Mouse (Mus musculus) heart, embryonic 11.5 days (tissue): ENCODE data around the gene Olfr827. TPM values are rescaled to one million over a fixed set of nuclear protein-coding genes. Genes with fewer than 3 reads are reported as not detected.

ENCODE experiments used
- ATAC-seq: fragments of 200-750 bp; cut with Nextera tagmentation; replicated peaks from 2 replicates; pipeline ENCODE4 v1.8.0; 2017; ENCODE audit warnings: moderate library complexity; ENCODE audit not compliant: insufficient number of reproducible peaks, low FRiP score, low TSS enrichment
- H3K27ac ChIP-seq: fragments of 300-500 bp; sonication (generic); 2 replicates; pipeline ENCODE4 v1.5.1; 2014; ENCODE audit warnings: mild to moderate bottlenecking, low read depth, low read length
- H3K27me3 ChIP-seq: fragments of 300-500 bp; sonication (generic); 2 replicates; pipeline ENCODE4 v1.6.1; 2014; ENCODE audit warnings: mild to moderate bottlenecking, low read length, mixed read lengths; ENCODE audit not compliant: control insufficient read depth, insufficient read depth
- H3K36me3 ChIP-seq: fragments of 300-500 bp; sonication (generic); 2 replicates; pipeline ENCODE4 v1.6.1; 2014; ENCODE audit warnings: mild to moderate bottlenecking, low read length, moderate library complexity, mixed read lengths; ENCODE audit not compliant: control insufficient read depth, insufficient read depth
- H3K4me1 ChIP-seq: fragments of 300-500 bp; sonication (generic); 2 replicates; pipeline ENCODE4 v1.6.1; 2014; ENCODE audit warnings: low read length; ENCODE audit not compliant: control insufficient read depth, insufficient read depth
- H3K4me2 ChIP-seq: fragments of 300-500 bp; sonication (generic); 2 replicates; pipeline ENCODE4 v1.6.1; 2014; ENCODE audit warnings: mild to moderate bottlenecking, moderate library complexity
- H3K4me3 ChIP-seq: fragments of 300-500 bp; sonication (generic); 2 replicates; pipeline ENCODE4 v1.5.1; 2014; ENCODE audit warnings: low read depth, low read length
- H3K9ac ChIP-seq: fragments of 300-500 bp; sonication (generic); 2 replicates; pipeline ENCODE4 v1.6.1; 2014; ENCODE audit warnings: mild to moderate bottlenecking, low read depth, low read length, moderate library complexity
- H3K9me3 ChIP-seq: fragments of 300-500 bp; sonication (generic); replicated peaks from 2 replicates; pipeline ENCODE4 v1.6.1; 2016; ENCODE audit warnings: low read length; ENCODE audit not compliant: control insufficient read depth
- WGBS: fragments of 180-500 bp; shearing (Covaris S2); extraction: QIAGEN DNeasy Blood & Tissue Kit; methylation state at CpG from one replicate; pipeline ENCODE4 v1.1.7; 2014; ENCODE audit not compliant: insufficient replicate concordance; 5-methylcytosine and 5-hydroxymethylcytosine counted together
- polyA plus RNA-seq: library from polyadenylated mRNA; unstranded; fragments of >200 nt; fragmentation: Nextera tagmentation; extraction: Ambion mirVana; gene quantifications from 2 replicates; pipeline ENCODE4 v1.2.1, GENCODE M21; 2014

The Olfr827 gene
- not detected in 2 replicates for polyA plus RNA-seq

DNA sequence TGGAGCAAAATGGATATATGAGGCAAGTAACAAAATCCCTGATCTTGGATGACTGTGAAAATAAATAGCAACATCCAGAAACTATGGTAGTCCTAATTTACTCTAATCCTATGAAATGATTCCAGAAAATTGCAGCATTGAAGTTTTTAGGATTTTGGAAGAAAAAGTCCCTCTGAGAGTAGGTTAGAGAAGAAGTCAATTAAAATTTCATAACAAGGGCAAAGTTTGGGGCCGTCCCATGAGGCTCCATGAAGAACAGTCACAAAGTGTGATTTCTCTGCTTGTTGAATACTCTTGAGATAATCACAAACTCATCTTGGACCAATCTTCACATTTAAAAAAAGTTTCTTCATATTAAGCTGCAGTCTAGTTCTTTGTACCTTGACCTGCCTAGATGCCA is at the start of gene Olfr827:
Gene Olfr827, minus strand, starts transcription at position 101 of the 400 bp plus-strand sequence.
- Histone ChIP-seq H3K9me3 (no peaks in the 10 kb centered on the region), H3K27me3 (no peaks in the 10 kb centered on the region), H3K9ac (no peak within 1 kb of the TSS), H3K4me2 (no peak within 1 kb of the TSS), H3K27ac (no peak within 1 kb of the TSS), H3K4me1 (no peaks in the 10 kb centered on the region), H3K4me3 (no peak within 1 kb of the TSS), H3K36me3 (no peaks in the 10 kb centered on the region)
- 64% methylated on average over 1 of the region's 1 CpGs for WGBS
- ATAC-seq = no peak

DNA sequence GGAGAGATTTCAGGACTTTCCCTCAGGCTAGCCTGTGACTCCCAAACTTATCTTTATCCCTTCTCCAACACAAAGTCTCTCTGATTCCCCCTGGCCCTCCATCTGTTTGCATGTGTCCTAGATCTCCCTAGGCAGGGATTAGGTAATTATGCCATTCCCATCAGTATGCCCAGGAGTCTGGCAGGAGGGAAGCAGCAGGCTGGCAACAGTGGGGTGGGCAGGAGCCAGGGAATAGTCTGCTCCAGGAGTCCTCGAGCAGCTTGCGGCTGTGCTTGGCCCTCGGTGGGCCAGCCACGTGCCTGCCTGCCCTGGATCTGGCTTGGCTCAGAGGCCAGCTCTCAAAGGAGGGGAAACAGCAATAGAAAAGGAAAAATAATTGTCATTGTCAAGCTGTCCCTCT is 49.0 kb upstream of the Olfr827 start:
- ATAC-seq = no peak
- WGBS = 53% methylated on average over 4 of the region's 4 CpGs
- H3K9me3 ChIP-seq = no peaks in the 10 kb centered on the region

DNA sequence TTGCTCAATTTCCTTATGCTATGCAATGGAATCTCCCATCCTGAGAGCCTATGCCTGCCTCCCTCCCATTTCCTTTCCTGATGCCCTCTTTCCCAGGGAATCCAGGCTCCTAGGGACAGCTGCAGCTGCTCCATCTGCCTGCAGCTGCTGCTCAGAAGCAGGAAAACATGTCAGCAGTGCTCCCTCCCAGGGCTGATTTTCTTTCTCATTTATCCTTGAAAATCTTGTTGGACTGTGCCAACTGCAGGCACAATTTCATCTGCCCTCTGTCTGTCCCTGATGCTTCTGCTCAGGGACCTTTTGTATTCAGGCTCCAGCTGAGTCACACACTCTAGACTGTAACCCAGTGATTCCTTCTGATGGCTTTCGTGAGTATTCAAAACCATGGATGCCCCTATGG is 45.3 kb upstream of the Olfr827 start:
- Histone ChIP-seq H3K27me3 (no peaks in the 10 kb centered on the region), H3K4me2 (no peak overlapping the region), H3K27ac (no peak overlapping the region), H3K36me3 (no peaks in the 10 kb centered on the region), H3K4me1 (no peaks in the 10 kb centered on the region), H3K9ac (no peak overlapping the region), H3K4me3 (no peak overlapping the region), H3K9me3 (no peaks in the 10 kb centered on the region)
- no peak for ATAC-seq
- WGBS = 73% methylated on average over 1 of the region's 1 CpGs

More for the DNA sequence above, 49.0 kb upstream of the Olfr827 start:
- no peaks in the 10 kb centered on the region for H3K36me3 ChIP-seq
- no peak overlapping the region for H3K4me3 ChIP-seq
- no peak overlapping the region for H3K4me2 ChIP-seq
- no peak overlapping the region for H3K27ac ChIP-seq
- H3K9ac ChIP-seq = no peak overlapping the region
- H3K27me3 ChIP-seq = no peaks in the 10 kb centered on the region
- H3K4me1 ChIP-seq = no peaks in the 10 kb centered on the region

DNA sequence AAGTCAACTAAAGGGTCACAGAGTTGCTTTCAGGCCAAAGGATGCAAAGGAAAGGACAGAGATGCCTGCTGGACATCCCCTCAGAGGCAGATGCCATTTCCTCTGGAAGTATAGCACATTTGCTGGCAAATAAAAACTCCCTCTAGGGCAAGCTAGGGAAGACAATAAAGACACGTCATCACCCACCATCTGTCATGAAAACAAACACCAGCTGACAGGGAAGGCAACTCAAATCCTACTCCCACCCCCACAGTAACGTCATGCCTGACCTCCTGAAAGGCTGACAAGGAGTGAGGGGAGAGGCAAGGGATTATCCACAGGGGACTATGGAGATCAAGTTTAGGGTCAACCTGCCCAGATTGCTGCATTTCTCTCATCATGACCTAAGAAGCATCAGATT is 30.1 kb upstream of the Olfr827 start:
- no peak overlapping the region for H3K4me2 ChIP-seq
- 5% methylated on average over 2 of the region's 2 CpGs for WGBS
- H3K27ac ChIP-seq = no peak overlapping the region
- ATAC-seq = no peak
- no peak overlapping the region for H3K9ac ChIP-seq
- no peaks in the 10 kb centered on the region for H3K9me3 ChIP-seq
- H3K36me3 ChIP-seq = no peaks in the 10 kb centered on the region
- no peaks in the 10 kb centered on the region for H3K4me1 ChIP-seq
- H3K4me3 ChIP-seq = no peak overlapping the region
- no peaks in the 10 kb centered on the region for H3K27me3 ChIP-seq

DNA sequence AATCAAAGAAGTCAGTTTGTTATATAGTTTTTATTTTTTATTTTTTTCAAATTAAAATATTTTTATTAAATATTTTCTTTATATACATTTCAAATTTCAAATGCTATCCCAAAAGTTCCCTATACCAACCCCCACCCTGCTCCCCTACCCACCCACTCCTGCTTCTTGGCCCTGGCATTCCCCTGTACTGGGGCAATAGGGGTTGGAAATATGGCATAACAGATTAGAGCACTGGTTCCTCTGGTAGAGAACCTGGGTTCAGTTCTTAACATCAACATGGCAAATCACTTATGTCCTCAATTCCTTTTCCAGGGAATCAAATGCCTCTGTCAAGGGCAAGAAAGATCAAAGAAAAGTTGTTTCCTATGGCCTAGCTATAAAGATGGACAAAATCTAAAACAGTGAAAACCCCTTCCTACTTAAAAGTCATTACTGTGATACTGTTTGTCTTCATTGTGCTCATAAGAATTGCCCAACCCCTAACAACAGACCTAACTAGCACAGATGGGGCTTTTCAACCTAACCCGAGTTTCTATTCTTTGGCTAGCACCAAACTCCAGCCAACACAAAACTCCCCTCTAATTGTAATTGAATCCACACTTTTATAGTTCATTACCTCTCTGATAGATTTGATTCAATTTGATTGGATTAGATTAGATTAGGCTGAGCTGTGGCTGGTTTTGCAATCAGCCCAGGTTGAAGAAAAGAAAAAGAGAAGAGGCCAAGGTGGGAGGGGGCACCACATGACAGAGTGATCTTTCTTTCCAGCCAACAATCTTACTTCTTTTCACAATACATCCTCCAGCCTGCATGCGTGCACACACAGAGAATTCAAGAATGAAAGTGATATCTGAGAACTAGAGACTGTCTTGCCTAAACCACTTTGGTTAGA is 24.4 kb upstream of the Olfr827 start:
- H3K27me3 ChIP-seq = no peaks in the 10 kb centered on the region
- H3K4me3 ChIP-seq = no peak overlapping the region
- no peak overlapping the region for H3K4me2 ChIP-seq
- no peak for ATAC-seq
- no peak overlapping the region for H3K9ac ChIP-seq
- 70% methylated on average over 2 of the region's 2 CpGs for WGBS
- no peaks in the 10 kb centered on the region for H3K9me3 ChIP-seq
- no peak overlapping the region for H3K27ac ChIP-seq
- no peaks in the 10 kb centered on the region for H3K4me1 ChIP-seq
- no peaks in the 10 kb centered on the region for H3K36me3 ChIP-seq

DNA sequence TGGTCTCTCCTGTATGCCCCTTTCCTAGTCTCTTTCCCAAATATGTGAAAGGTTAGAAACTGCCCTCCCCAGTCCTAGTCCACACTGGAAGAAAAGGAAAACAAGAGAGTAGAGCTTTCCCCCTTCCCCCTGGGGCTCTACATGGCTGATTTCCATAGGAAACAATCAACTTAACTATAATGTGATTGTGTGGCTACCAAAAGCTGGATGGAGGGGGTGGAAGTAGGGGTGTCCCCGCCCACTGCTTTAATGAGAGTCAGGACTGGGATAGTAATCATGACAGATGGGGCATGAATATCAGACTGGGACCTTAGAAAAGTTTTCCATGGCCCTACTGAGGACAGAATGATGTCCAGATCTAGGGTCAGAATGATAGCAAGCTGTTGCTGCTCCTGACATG is 20.4 kb upstream of the Olfr827 start:
- no peak for ATAC-seq
- H3K36me3 ChIP-seq = no peaks in the 10 kb centered on the region
- no peaks in the 10 kb centered on the region for H3K27me3 ChIP-seq
- H3K9ac ChIP-seq = no peak overlapping the region
- H3K4me2 ChIP-seq = no peak overlapping the region
- H3K4me3 ChIP-seq = no peak overlapping the region
- H3K4me1 ChIP-seq = no peaks in the 10 kb centered on the region
- no peaks in the 10 kb centered on the region for H3K9me3 ChIP-seq
- no peak overlapping the region for H3K27ac ChIP-seq
- WGBS = 60% methylated on average over 1 of the region's 1 CpGs

DNA sequence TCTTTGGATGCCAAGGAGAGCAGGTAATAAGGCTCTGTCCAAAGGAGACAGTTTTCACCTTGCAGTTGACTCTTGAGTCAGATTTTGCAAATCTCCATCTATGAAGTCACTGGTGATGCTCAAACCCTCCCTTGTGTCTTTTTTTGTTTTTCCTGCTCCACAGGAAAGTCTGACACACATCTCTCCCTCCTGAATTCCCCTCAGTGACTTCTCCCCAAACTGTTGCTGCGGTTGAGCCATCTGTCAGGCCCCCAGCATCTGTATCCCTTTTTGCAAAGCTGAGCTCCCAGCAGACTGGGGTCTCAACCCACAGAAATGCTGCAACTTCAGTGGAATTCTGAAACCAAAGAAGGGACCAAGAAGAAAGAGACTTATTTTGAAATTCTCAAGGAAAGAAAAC is 17.9 kb upstream of the Olfr827 start:
- Histone ChIP-seq H3K27ac (no peak overlapping the region), H3K4me3 (no peak overlapping the region), H3K4me2 (no peak overlapping the region), H3K9ac (no peak overlapping the region), H3K4me1 (no peaks in the 10 kb centered on the region), H3K36me3 (no peaks in the 10 kb centered on the region), H3K9me3 (no peaks in the 10 kb centered on the region), H3K27me3 (no peaks in the 10 kb centered on the region)
- no peak for ATAC-seq
- 68% methylated on average over 1 of the region's 1 CpGs for WGBS

DNA sequence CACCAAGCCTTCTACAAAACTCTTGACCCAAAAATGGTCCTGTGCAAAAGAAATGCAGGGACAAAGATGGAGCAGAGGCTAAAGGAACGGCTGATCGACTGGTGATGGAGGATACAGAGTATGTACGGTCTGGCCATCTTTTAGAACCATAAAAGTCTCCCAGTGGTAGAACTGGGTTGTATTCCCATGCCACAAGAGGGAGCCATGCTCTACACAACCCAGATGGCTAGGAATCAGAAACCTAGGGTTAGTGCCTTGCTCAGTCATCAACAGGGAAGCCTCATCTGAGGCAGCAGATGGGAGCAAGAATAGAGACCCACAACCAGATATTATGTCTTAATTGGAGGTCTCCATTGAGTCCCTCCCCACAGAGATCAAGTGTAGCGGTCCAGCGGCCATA is 15.4 kb upstream of the Olfr827 start:
- H3K4me2 ChIP-seq = no peak overlapping the region
- no peaks in the 10 kb centered on the region for H3K4me1 ChIP-seq
- H3K27me3 ChIP-seq = no peaks in the 10 kb centered on the region
- no peak overlapping the region for H3K4me3 ChIP-seq
- no peak overlapping the region for H3K9ac ChIP-seq
- WGBS = 71% methylated on average over 5 of the region's 5 CpGs
- H3K9me3 ChIP-seq = no peaks in the 10 kb centered on the region
- H3K27ac ChIP-seq = no peak overlapping the region
- ATAC-seq = no peak
- no peaks in the 10 kb centered on the region for H3K36me3 ChIP-seq

DNA sequence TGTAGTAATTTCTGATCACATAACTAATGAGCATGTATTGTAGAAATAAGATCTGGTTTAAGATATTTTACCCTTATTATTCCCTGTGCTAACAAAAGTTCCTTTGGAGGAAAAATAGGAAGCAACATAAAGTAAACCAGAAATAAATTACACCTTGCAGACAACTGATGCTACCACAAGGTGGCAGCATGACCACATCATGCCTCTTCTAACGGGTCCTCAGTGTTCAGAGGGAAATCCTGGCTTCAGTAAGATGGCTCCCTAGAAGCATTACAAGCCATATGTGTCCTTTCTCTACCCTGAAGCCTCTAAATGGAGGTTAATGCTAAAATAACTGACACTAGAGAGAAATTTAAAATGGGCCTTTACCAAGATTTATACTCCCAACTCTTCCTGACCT is 14.0 kb upstream of the Olfr827 start:
- H3K9ac ChIP-seq = no peak overlapping the region
- H3K4me3 ChIP-seq = no peak overlapping the region
- no peak overlapping the region for H3K27ac ChIP-seq
- WGBS = 6% methylated on average over 1 of the region's 1 CpGs
- H3K9me3 ChIP-seq = no peaks in the 10 kb centered on the region
- no peaks in the 10 kb centered on the region for H3K4me1 ChIP-seq
- H3K27me3 ChIP-seq = no peaks in the 10 kb centered on the region
- H3K36me3 ChIP-seq = no peaks in the 10 kb centered on the region
- ATAC-seq = no peak
- no peak overlapping the region for H3K4me2 ChIP-seq
